Mouse (Mus musculus) left cerebral cortex, adult 18-20 months (tissue): ENCODE data around the gene Gm2030. TPM values are rescaled to one million over a fixed set of nuclear protein-coding genes. Genes with fewer than 3 reads are reported as not detected.
"Not testable (repeated sequence)": the region's sequence is repeated elsewhere in the genome, so short reads cannot be mapped to it uniquely, and the experiment has no call there.

Experiments used
- DNase-seq, 2 experiments: peaks; one replicate each; pipeline ENCODE4 v3.0.0; 2021 to 2022; ENCODE audit warnings: low spot score in 2 of 2, mixed read lengths in 1 of 2
- long read RNA-seq, 2 experiments: library from polyadenylated mRNA; stranded (forward); transcript quantifications; one replicate each; pipeline ENCODE4 v2.0.0; 2021
- total RNA-seq, 2 experiments: library from RNA; stranded (reverse); gene quantifications; 2 replicates each; pipeline ENCODE4 v1.2.3; 2021

Gene Gm2030
- not detected for total RNA-seq
- long read RNA-seq, experiment 1: 0 reads
- long read RNA-seq, experiment 2: 0 reads

- not testable (repeated sequence) for DNase-seq
These were observed at the start of gene Gm2030 for GRCm38 (mm10) chrX:26309944-26310343. Gene Gm2030, minus strand, starts transcription at chrX:26310044.

Other genes starting within 250 kb of the Gm2030 start
- not detected for gene Gm2012, start 78.7 kb downstream of the Gm2030 start, total RNA-seq
- gene Slx, start 235.5 kb upstream of the Gm2030 start, total RNA-seq: not detected